Mouse (Mus musculus) limb, embryonic 13.5 days (tissue): ENCODE measurements around the gene Wdr95. TPM values are rescaled to one million over a fixed set of nuclear protein-coding genes. Genes with fewer than 3 reads are reported as not detected.

Experiments used
- ATAC-seq: fragments of 200-750 bp; cut with Nextera tagmentation; 2 replicates; pipeline ENCODE4 v1.8.0; 2017; ENCODE audit warnings: low read depth, moderate number of reproducible peaks, moderate TSS enrichment; ENCODE audit not compliant: low FRiP score
- H3K27ac ChIP-seq: fragments of 300-500 bp; sonication (generic); 2 replicates; pipeline ENCODE4 v1.5.1; 2015; ENCODE audit warnings: inconsistent platforms, mild to moderate bottlenecking, moderate library complexity
- H3K27me3 ChIP-seq: fragments of 300-500 bp; sonication (generic); 2 replicates; pipeline ENCODE4 v1.6.1; 2015; ENCODE audit warnings: mild to moderate bottlenecking, inconsistent platforms
- H3K36me3 ChIP-seq: fragments of 300-500 bp; sonication (generic); 2 replicates; pipeline ENCODE4 v1.6.1; 2015; ENCODE audit warnings: inconsistent platforms, mild to moderate bottlenecking, moderate library complexity
- H3K4me1 ChIP-seq: fragments of 300-500 bp; sonication (generic); 2 replicates; pipeline ENCODE4 v1.6.1; 2015; ENCODE audit warnings: inconsistent platforms
- H3K4me2 ChIP-seq: fragments of 300-500 bp; sonication (generic); replicated peaks from 2 replicates; pipeline ENCODE4 v1.6.1; 2015; ENCODE audit warnings: inconsistent platforms, mild to moderate bottlenecking, moderate library complexity
- H3K4me3 ChIP-seq: fragments of 300-500 bp; sonication (generic); 2 replicates; pipeline ENCODE4 v1.5.1; 2015; ENCODE audit warnings: moderate library complexity, mild to moderate bottlenecking, inconsistent platforms
- H3K9ac ChIP-seq: fragments of 300-500 bp; sonication (generic); 2 replicates; pipeline ENCODE4 v1.6.1; 2015; ENCODE audit warnings: mild to moderate bottlenecking, inconsistent platforms
- H3K9me3 ChIP-seq: fragments of 300-500 bp; sonication (generic); 2 replicates; pipeline ENCODE4 v1.6.1; 2016; ENCODE audit warnings: inconsistent platforms
- WGBS: fragments of 180-500 bp; shearing (Covaris S2); methylation state at CpG from one replicate; pipeline ENCODE4 v1.1.7; 2015; 5-methylcytosine and 5-hydroxymethylcytosine counted together
- polyA plus RNA-seq: library from polyadenylated mRNA; unstranded; fragments of >200 nt; fragmentation: Nextera tagmentation; extraction: Ambion mirVana; gene quantifications from 2 replicates; pipeline ENCODE4 v1.2.1, GENCODE M21; 2015

Gene Wdr95
- polyA plus RNA-seq, 1 experiment from 2014 or later, result 0.08 TPM

GRCm38 (mm10) chr5:149585910-149586309 is 57.4 kb downstream of the Wdr95 start:
- no peaks in the 10 kb centered on the region for H3K27me3 ChIP-seq
- H3K4me2 ChIP-seq, result no peak overlapping the region
- peaks cover 24% of the 10 kb centered on the region for H3K4me1 ChIP-seq
- H3K9ac ChIP-seq, result no peak overlapping the region
- H3K27ac ChIP-seq, result no peak overlapping the region
- WGBS, result 72% methylated on average over 10 of the region's 10 CpGs
- ATAC-seq, result no peak
- H3K36me3 ChIP-seq, result no peaks in the 10 kb centered on the region
- no peak overlapping the region for H3K4me3 ChIP-seq
- no peaks in the 10 kb centered on the region for H3K9me3 ChIP-seq

- no peaks in the 10 kb centered on the region for H3K27me3 ChIP-seq
Observed at GRCm38 (mm10) chr5:149587327-149587895, 58.9 kb downstream of the Wdr95 start.

GRCm38 (mm10) chr5:149588814-149589534 is 60.5 kb downstream of the Wdr95 start:
- H3K27me3 ChIP-seq, result no peaks in the 10 kb centered on the region
- 62% methylated on average over 7 of the region's 7 CpGs for WGBS
- H3K36me3 ChIP-seq, result no peaks in the 10 kb centered on the region
- peaks cover 14% of the 10 kb centered on the region; the same call in 1 of the 2 replicates for H3K4me1 ChIP-seq
- H3K9ac ChIP-seq, result no peak overlapping the region
- no peak overlapping the region for H3K4me2 ChIP-seq
- H3K9me3 ChIP-seq, result no peaks in the 10 kb centered on the region
- no peak for ATAC-seq
- 0 out of 2 replicates have a peak overlapping the region, but pooled peaks have one; percentile 6 for H3K27ac ChIP-seq
- H3K4me3 ChIP-seq, result no peak overlapping the region

More at GRCm38 (mm10) chr5:149587327-149587895, 58.9 kb downstream of the Wdr95 start:
- 87% methylated on average over 11 of the region's 11 CpGs for WGBS
- H3K9ac ChIP-seq, result no peak overlapping the region
- H3K4me3 ChIP-seq, result no peak overlapping the region
- H3K27ac ChIP-seq, result no peak overlapping the region
- H3K4me1 ChIP-seq, result peaks cover 24% of the 10 kb centered on the region
- no peaks in the 10 kb centered on the region for H3K9me3 ChIP-seq
- no peaks in the 10 kb centered on the region for H3K36me3 ChIP-seq
- no peak for ATAC-seq
- no peak overlapping the region for H3K4me2 ChIP-seq

GRCm38 (mm10) chr5:149589932-149590331 is 61.5 kb downstream of the Wdr95 start:
- no peak overlapping the region for H3K27ac ChIP-seq
- H3K9me3 ChIP-seq, result no peaks in the 10 kb centered on the region
- 49% methylated on average over 3 of the region's 3 CpGs for WGBS
- H3K9ac ChIP-seq, result no peak overlapping the region
- H3K27me3 ChIP-seq, result no peaks in the 10 kb centered on the region
- H3K4me1 ChIP-seq, result peaks cover 7% of the 10 kb centered on the region; the same call in 1 of the 2 replicates
- H3K4me3 ChIP-seq, result no peak overlapping the region
- no peaks in the 10 kb centered on the region for H3K36me3 ChIP-seq
- H3K4me2 ChIP-seq, result no peak overlapping the region
- ATAC-seq, result no peak

- Histone ChIP-seq H3K9me3 (no peaks in the 10 kb centered on the region), H3K27me3 (no peaks in the 10 kb centered on the region), H3K27ac (no peak overlapping the region), H3K4me3 (no peak overlapping the region), H3K36me3 (no peaks in the 10 kb centered on the region), H3K4me2 (no peak overlapping the region), H3K4me1 (0 out of 2 replicates have a peak, but pooled peaks cover under 1% of the 10 kb centered on the region), H3K9ac (no peak overlapping the region)
- WGBS, result 92% methylated on average over 3 of the region's 3 CpGs
- ATAC-seq, result no peak
Observed at GRCm38 (mm10) chr5:149594215-149594614, 65.7 kb downstream of the Wdr95 start.

GRCm38 (mm10) chr5:149597351-149597750 is 68.9 kb downstream of the Wdr95 start:
- no peak; the same call in 1 of the 2 replicates for ATAC-seq
- H3K4me2 ChIP-seq, result no peak overlapping the region
- no peak overlapping the region for H3K4me3 ChIP-seq
- H3K9me3 ChIP-seq, result no peaks in the 10 kb centered on the region; the same call in 1 of the 2 replicates
- WGBS, result 57% methylated on average over 18 of the region's 18 CpGs
- H3K27me3 ChIP-seq, result no peaks in the 10 kb centered on the region
- H3K27ac ChIP-seq, result no peak overlapping the region
- no peaks in the 10 kb centered on the region for H3K4me1 ChIP-seq
- no peak overlapping the region for H3K9ac ChIP-seq
- H3K36me3 ChIP-seq, result no peaks in the 10 kb centered on the region

- no peak overlapping the region for H3K27ac ChIP-seq
- ATAC-seq, result no peak
Observed at GRCm38 (mm10) chr5:149601996-149602395, 73.5 kb downstream of the Wdr95 start.

GRCm38 (mm10) chr5:149603241-149603640 is 74.8 kb downstream of the Wdr95 start:
- Histone ChIP-seq H3K27ac (no peak overlapping the region), H3K4me2 (no peak overlapping the region), H3K36me3 (no peaks in the 10 kb centered on the region), H3K27me3 (no peaks in the 10 kb centered on the region), H3K9me3 (no peaks in the 10 kb centered on the region; the same call in 1 of the 2 replicates), H3K4me1 (no peaks in the 10 kb centered on the region), H3K9ac (no peak overlapping the region), H3K4me3 (no peak overlapping the region)
- 68% methylated on average over 3 of the region's 3 CpGs for WGBS
- no peak for ATAC-seq

More at GRCm38 (mm10) chr5:149601996-149602395, 73.5 kb downstream of the Wdr95 start:
- no peaks in the 10 kb centered on the region for H3K4me1 ChIP-seq
- H3K36me3 ChIP-seq, result no peaks in the 10 kb centered on the region
- no peak overlapping the region for H3K9ac ChIP-seq
- 95% methylated on average over 3 of the region's 3 CpGs for WGBS
- no peak overlapping the region for H3K4me3 ChIP-seq
- no peak overlapping the region for H3K4me2 ChIP-seq
- H3K27me3 ChIP-seq, result no peaks in the 10 kb centered on the region
- no peaks in the 10 kb centered on the region; the same call in 1 of the 2 replicates for H3K9me3 ChIP-seq

- H3K9me3 ChIP-seq, result no peaks in the 10 kb centered on the region; the same call in 1 of the 2 replicates
- H3K27ac ChIP-seq, result no peak overlapping the region
- no peak overlapping the region for H3K4me3 ChIP-seq
- no peak for ATAC-seq
- no peaks in the 10 kb centered on the region for H3K36me3 ChIP-seq
- H3K4me2 ChIP-seq, result no peak overlapping the region
- H3K27me3 ChIP-seq, result no peaks in the 10 kb centered on the region
- WGBS, result 73% methylated on average over 8 of the region's 8 CpGs
- no peak overlapping the region for H3K9ac ChIP-seq
- H3K4me1 ChIP-seq, result 0 out of 2 replicates have a peak, but pooled peaks cover 3% of the 10 kb centered on the region
Observed at GRCm38 (mm10) chr5:149607083-149607720, 78.7 kb downstream of the Wdr95 start.

GRCm38 (mm10) chr5:149611476-149612164 is 83.1 kb downstream of the Wdr95 start:
- no peaks in the 10 kb centered on the region for H3K27me3 ChIP-seq
- no peaks in the 10 kb centered on the region for H3K9me3 ChIP-seq
- peaks cover 24% of the 10 kb centered on the region for H3K36me3 ChIP-seq
- no peak overlapping the region for H3K9ac ChIP-seq
- 63% methylated on average over 16 of the region's 16 CpGs for whole genome bisulfite sequencing
- no peak overlapping the region for H3K4me3 ChIP-seq
- H3K27ac ChIP-seq, result no peak overlapping the region
- H3K4me1 ChIP-seq, result 0 out of 2 replicates have a peak, but pooled peaks cover 7% of the 10 kb centered on the region
- ATAC-seq, result no peak
- H3K4me2 ChIP-seq, result no peak overlapping the region

GRCm38 (mm10) chr5:149612165-149612518 is 83.7 kb downstream of the Wdr95 start:
- ATAC-seq, result no peak
- Histone ChIP-seq H3K27me3 (no peaks in the 10 kb centered on the region), H3K27ac (no peak overlapping the region), H3K36me3 (peaks cover 29% of the 10 kb centered on the region), H3K4me2 (no peak overlapping the region), H3K9me3 (no peaks in the 10 kb centered on the region), H3K4me3 (no peak overlapping the region), H3K9ac (no peak overlapping the region), H3K4me1 (0 out of 2 replicates have a peak, but pooled peaks cover 7% of the 10 kb centered on the region)
- WGBS, result 71% methylated on average over 3 of the region's 3 CpGs
